Mouse (Mus musculus) yolk sac, embryonic 10.5 days (tissue): ENCODE measurements around the gene Kdm5c.
A peak's percentile ranks its signal among the peaks of the same experiment; 100 is the strongest.
"Not testable (repeated sequence)": the region's sequence is repeated elsewhere in the genome, so short reads cannot be mapped to it uniquely, and the experiment has no call there.

ENCODE experiments used
- DNase-seq: peaks from one replicate; pipeline ENCODE4 v3.0.0-alpha.2; 2017; ENCODE audit warnings: low spot score

Gene Kdm5c

DNA sequence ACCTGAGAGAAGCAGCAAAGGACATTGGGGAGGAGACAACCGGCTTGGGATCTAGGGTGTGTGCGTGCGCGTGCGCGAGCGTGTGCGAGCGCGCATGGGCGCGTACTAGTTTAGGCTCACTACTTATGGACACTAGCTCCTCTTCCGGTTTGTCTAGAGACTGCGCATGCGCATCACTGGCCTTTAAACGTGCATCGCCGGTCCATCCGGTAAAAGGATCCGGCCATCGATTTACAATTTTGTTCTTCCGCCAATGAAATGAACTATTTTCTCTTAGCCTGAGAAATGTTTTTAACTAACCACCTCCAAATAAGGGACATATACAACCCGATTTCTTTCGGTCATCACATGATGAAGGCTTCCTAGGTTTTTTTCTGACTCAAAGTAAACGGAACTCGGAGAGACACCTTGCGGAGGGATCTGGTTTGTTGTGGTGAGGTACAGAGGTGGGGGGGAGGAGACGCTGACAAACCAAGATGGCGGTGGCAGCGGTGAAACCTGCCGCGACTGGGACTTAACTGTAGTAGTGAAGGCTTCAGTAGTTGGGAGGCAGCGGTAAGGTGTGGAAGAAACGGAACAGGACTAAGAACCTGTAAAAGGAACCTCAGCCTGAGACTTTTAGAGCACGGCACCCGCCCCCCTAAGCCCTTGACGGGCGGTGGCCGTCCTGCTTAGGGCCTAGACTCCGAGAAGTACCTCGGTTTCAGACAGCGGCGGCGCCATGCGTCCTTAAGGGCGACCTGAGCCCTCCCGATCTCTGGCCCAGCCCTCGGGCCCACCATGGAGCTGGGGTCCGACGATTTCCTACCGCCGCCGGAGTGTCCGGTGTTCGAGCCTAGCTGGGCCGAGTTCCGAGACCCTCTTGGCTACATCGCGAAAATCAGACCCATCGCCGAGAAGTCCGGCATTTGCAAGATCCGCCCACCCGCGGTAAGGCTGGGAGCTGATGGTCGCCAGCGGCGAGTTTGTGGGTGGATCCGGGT lies at the start of gene Kdm5c:
Gene Kdm5c (plus strand): TSS at position 240 of the 983 bp plus-strand sequence.
- peak; percentile 95 for DNase-seq

DNA sequence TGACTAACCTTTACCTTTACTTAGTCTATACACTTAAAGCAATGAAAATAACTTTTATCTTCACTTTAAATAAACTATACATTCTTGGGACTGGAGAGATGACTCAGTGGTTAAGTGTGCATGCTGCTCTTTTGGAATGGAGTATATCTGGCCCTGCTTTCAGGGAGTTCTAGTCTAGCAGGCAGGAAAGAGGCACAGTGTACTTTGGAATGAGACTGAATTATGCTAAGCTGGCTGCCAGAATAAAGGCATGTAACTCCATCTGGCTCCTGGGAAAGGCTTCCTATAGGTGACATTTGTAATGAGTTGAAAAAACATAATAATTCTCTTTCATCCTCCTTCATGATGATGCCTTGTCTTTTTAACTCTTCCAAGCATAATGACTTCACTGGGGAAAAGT lies 45.7 kb upstream of the Kdm5c start:
- DNase-seq: no peak

DNA sequence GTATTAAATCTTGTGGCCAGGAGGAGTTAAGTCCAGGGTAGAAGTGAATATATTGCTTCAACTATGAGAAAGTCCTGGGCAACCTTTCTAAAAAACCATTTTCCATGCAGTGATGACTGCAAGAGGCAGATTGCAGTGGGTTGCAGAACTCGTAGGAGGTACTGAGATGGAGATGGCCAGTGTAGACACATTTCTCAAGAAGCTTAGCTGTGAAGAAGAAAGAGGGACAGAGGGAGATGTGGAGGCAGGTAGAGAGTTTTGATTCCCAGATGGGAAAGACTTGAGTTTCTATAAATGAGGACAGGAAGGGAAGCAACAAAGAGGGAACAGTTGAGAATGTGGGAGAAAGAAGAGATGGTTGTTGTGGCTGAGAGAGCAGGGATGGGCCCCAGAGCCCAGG lies 41.6 kb upstream of the Kdm5c start:
- DNase-seq: no peak

DNA sequence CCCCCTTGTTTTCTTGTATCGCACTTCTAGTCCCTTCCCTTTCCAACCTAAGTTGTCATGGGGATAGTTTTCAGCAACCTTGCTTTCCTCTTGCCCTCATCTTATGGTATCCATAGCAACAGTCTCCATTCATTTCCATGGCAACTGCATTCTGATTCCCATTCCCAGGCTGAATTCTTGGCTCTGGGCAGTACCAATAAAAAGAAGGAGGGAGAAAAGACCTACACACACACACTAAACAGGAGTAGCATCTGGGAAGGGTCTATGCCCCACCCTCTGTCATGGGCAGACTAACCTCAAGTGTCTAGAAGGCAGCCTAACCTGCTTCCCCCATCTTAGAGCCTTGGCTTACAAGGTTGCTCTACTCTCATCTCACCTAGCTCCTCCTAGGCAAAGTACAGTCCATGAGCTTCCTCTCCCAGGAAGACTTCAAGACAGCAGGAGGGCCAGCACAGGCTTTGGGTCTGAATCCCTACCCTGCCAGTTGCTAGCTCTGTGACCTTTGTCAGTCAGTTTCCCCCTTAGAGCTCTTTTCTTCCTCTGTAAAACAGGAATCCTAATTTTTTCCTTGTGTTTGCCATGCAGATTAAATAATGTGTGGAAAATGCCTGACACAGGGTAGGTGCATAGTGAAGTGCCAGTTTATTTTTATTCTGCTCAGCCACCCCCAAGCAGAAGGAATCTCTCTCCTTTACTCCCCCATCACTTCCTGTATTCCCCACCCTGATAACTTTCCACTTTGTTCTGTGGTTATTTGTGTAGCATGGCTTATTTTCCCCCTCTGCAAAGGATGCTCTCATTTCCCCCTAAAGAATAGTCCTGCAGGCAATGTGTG lies 34.8 kb upstream of the Kdm5c start:
- no peak for DNase-seq

DNA sequence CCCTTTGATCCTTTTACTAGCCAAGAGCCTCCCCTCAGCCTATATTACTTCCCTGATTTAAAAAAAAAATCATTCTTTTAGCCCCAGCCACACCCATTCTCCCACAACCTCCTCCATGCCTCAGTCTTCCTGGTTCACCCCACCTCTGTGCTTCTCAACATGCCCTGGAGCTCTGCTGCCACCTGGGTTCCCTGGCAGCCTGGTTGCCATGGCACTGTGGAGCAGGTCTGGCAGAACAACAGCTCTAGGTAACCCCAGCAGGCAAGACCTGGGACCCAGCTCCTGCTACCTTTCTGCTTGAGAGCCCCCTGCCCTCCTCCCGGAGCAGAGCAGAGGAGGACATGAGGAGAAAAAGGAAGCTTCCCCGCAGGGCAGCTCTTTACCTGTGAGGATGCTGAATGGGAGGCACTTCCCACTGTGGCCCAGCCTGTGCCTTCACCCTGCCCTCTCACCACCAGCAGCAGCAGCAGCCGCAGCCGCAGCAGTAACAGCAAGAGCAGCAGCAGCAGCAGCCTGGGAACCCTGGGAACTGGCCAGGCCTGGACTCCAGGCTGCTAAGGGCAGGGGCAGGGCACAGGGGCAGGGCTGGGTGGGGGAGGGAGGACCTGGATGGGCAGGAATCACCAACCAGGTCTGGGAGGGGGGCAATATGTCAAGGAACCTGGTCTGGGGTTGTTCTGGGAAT lies 30.9 kb upstream of the Kdm5c start:
- no peak for DNase-seq

DNA sequence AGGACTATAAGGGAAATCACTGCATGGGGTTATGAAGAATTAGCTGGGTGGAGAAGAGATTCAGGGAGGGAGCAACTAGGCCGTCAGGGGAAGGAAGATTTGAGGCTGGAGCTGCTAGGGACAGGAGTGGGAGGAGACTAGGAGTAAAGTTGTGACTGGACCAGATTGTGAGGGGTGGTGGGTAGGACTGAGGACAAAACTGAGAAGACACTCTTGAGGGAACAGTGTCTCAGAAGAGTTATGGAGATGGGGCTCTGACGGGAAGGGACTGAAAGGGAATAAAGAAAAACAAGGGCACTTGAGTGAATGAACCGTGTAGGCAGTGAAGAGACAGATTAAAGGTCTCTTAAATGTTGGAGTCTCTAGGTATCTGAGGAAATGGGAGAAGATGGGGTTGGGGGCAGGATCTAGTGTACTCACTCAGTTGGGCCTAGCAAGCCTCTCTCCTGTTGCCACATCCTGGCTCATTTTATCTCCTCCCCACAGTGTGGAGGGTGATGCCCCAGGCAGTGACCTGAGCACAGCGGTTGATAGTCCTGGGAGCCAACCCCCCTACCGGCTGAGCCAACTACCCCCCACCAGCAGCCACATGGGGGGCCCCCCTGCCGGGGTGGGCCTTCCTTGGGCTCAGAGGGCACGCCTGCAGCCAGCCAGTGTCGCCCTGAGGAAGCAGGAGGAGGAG lies 30.3 kb upstream of the Kdm5c start:
- no peak for DNase-seq

DNA sequence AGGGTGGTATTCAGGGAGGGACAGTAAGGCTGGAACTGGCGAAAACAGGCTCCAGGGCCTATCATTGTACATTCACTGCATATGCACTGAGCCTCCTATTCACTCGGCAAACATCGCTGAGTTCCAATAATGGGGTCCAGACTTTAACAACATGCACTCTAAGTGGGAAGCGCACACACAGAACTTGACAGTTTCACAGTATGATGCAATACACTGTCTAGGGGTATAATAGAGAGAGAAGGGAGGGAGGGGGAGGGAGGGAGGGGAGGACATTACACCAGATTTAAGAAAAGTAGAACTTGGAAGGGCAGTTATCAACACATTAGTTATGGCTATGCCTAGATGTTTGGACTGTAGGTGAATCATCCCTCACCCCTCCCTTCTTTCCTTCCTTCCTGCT lies 29.6 kb upstream of the Kdm5c start:
- no peak for DNase-seq

DNA sequence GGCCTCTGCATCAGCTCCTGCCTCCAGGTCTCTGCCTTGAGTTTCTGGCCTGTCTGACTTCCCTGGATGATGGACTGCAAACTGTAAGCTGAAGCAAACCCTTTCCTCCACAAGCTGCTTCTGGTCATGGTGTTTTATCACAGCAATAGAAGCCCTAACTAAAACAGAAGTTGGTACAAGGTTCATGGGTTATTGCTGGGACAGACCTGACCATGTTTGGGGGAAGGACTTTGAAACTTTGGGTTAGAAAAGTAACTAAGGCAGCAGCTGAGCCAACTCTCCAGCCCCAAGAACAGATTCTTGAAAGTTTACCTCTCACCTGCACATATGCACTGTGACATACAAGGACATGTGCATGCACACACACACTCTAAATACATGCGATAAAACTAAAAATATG lies 27.3 kb upstream of the Kdm5c start:
- no peak for DNase-seq

DNA sequence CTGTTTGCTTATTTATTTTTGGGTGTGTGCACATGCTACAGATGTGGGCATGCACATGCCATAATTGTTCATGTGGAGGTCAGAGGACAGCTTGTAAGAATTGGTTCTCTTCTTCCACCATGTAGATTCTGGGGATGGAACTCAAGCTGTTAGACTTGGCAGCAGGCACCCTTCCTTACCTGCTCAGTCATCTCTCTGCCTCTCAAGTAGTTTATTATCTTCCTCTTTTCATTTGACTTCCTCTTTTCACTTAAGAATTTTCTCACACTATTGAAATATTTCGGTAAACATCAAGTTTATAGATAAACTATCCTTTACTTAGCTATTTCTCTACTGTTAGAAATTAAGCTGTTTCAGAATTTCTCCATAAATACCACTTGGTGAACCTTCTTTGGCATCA lies 18.1 kb upstream of the Kdm5c start:
- no peak for DNase-seq

DNA sequence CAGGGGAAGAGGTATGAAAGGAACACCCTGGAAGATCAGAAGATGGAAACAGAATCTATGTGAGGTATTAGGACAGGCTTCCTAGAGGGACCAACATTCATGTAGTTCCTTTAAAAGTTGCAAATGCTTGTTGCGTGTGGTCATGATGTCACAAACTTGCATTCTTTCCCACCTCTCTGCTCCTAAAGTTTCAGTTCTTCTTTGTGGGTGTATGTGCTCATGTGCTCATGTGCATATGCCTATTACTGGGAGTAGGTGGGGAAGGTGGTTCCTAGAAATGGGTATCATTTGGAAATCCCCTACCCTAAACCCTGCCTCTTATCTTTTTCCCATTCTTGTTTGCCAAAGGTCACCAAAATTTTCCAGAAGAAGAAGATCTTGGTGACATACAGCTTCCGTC lies 14.3 kb upstream of the Kdm5c start:
- no peak for DNase-seq

DNA sequence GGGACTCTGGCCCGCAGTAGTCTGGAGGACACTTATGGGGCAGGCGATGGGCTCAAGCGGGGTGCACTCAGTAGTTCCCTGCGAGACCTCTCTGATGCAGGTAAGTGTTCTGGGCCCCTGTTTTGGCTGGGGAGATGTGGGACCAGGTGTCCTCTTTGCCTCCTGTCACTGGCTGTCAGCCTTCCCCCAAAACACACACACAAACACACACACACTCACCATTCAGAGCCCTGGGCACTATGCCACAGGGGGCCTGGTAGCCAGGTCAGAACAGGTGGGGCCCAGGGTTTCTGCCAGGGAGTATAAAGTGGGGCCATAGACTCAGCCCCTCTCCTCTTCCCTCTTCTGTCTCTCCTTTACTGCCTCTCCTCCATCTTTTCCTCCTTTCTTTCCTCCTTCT lies 11.1 kb upstream of the Kdm5c start:
- no peak for DNase-seq

DNA sequence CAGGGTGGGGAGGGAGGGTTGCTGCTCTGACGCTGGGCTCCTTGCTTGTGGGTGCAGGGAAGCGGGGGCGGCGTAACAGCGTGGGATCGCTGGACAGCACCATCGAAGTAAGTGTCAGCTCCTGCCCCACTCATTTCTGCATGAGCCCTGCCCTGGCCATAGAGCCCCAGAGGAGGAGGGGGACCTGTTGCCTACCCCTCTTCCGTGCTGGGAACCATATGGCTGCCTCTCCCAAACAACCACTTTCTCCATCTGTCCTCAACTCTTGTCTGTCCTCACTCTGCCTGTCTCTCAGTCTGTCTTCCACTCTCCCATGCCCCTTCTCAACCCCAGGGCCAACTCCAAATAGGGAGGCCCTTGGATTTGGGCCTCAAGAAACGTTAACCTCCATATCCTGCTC lies 10.6 kb upstream of the Kdm5c start:
- no peak for DNase-seq

DNA sequence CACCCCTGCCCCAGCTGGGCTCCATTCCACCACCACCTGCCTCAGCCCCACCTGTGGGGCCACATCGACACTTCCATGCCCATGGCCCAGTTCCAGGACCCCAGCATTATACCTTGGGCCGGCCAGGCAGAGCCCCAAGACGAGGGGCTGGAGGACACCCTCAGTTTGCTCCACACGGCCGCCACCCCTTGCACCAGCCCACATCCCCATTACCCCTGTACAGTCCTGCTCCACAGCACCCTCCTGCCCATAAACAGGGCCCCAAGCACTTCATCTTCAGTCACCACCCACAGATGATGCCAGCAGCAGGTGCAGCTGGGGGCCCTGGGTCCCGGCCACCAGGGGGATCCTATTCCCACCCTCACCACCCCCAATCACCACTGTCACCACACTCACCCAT lies 9.5 kb upstream of the Kdm5c start:
- no peak for DNase-seq

DNA sequence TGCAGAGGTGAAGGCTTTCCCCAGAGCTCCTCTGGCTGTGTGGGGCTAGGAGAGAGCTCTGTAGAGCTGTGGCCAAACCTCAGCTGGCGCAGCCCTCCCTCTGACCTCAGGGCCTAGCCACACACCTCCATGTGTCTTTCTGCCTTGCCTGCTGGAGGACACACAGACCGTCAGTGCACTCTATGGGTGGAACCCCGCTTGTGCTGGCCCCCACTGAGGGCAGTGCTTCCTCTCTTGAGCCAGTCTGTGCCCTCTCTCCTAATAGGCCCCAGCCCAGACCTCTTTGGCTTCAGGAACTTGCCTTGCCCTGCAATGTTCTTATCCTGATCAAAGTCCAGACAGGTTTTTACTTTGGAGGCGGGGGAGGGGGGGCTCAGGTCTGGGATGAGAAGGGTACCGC lies 8.5 kb upstream of the Kdm5c start:
- no peak for DNase-seq

DNA sequence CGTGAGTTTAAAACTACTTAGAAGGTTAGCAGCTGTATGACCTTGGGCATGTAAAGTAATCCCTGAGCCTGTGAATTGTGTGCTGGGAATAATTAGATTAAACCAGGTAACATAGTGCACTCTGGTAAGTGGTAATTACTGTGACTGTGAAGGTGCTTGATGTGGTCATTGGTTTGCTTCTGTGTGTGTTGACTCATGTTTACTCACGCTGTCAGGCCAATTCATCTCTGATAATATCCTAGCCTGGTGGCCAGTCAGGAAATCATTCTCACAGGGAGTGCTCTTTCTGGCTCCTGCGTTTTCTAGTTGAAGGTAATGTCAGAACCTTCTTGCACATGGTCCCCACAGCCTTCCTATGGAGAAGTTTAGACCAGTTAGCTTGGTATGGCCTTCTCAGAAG lies 1.3 kb downstream of the Kdm5c start:
- DNase-seq: no peak

DNA sequence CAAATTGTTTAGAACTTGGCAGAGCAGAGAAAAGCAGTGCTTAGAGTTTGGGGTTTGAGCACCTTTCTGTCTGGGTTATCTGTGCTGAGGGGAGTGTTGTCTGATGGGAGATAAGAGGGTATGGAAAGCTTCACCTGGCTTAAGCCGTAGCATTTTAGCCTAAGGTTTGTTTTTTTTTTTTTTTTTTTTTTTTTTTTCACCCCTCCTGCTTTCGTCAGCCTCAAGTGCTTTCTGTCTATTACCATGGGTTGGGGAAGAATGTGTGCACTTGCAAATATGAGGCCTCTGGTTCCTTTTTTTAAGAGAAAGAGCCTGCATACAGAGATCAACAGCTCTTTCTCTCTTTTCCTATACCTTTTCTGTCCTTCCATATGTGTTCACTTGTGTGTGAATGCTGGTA lies 2.9 kb downstream of the Kdm5c start:
- no peak for DNase-seq

DNA sequence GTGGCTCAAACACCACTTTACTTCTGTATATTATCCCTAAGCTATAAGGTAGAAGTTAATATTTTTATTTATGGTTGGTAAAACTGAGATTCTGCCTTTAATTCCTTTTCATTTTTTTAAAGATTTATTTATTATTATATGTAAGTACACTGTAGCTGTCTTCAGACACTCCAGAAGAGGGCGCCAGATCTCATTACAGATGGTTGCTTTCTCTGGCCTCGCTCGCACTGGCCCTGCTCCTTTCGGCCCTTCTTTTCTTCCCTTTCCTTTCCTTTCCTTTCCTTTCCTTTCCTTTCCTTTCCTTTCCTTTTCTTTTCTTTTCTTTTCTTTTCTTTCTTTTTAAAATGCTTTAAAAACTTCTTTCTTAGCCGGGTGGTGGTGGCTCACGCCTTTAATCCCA lies 10.3 kb downstream of the Kdm5c start:
- DNase-seq: not testable (repeated sequence)

DNA sequence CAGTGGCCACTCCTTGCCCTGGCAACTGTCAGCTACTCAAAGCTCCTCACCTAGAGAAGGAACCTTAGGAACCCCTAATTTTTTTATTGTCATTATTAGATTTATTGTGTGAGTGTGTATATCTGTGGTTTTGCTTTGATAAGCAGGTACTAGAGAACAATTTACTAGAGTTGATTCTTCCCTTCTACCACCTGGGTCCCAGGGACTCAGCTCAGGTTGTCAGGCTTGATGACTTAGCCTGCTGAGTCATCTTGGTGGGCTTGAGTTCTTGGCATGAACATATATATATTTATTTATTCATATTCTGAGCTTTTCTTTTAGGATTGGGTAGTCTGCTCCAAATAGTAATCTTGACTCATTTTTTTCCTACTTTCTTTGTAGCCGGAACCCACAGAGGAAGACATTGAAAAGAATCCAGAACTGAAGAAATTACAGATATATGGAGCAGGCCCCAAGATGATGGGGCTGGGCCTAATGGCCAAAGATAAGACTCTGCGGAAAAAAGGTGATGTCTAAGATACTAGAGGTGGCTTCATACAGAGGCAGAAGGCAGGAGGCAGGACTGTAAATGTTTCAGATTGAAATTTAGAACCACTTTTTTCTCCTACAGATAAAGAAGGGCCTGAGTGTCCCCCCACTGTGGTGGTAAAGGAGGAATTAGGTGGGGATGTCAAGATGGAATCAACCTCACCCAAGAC lies 11.8 kb downstream of the Kdm5c start:
- DNase-seq: no peak

DNA sequence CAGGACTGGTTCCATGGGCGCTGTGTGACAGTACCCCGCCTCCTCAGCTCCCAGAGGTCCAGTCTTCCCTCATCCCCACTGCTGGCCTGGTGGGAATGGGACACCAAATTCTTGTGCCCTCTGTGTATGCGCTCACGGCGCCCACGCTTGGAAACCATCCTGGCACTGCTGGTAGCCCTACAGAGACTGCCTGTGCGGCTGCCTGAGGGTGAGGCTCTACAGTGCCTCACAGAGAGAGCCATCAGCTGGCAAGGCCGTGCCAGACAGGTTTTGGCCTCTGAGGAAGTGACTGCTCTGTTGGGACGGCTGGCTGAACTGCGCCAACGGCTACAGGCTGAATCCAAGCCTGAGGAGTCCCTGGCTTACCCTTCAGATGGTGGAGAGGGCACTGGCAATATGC lies 38.4 kb downstream of the Kdm5c start:
- no peak for DNase-seq

DNA sequence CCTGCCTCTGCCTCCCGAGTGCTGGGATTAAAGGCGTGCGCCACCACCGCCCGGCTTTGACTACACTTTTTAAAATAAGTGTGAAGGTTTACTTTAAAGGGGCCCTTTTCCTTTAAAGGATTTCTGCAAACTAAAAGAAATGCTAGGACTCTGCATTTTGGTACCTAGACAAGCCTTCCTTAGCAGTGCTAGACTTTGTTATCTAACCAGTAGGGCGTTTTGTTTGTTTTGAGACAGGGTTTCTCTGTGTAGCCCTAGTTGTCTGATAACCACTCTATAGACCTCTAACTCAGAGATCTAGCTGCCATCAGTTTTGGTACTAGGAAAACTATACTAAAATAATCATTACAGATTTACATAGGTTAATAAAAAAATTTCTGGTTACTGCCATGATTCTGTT lies 46.6 kb downstream of the Kdm5c start:
- DNase-seq: no peak

DNA sequence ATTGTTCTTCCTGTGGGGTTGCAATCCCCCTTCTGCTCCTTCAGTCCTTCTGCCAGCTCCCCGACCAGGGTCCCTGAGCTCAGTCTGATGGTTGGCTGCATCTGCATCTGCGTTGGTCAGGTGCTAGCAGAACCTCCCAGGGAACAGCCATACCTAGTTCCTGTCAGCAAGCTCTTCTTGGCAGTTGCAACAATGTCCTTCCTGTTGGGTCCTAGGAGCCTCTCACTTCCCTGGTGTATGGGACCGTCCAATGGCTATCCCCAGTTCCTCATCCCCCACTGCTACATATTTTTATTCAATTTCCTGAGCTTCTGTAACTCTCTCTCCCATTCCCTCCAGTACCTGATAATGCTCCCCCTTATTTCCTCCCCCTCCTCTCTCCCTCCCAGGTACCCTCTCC lies 51.9 kb downstream of the Kdm5c start:
- no peak for DNase-seq
